Mouse (Mus musculus) urinary bladder, postnatal 25 days (tissue): ENCODE data around the gene Gm14496.
"Not testable (repeated sequence)": the region's sequence is repeated elsewhere in the genome, so short reads cannot be mapped to it uniquely, and the experiment has no call there.

ENCODE experiments used
- DNase-seq: peaks from one replicate; pipeline ENCODE4 v3.0.0; 2022; ENCODE audit warnings: low spot score

Gene Gm14496

DNA sequence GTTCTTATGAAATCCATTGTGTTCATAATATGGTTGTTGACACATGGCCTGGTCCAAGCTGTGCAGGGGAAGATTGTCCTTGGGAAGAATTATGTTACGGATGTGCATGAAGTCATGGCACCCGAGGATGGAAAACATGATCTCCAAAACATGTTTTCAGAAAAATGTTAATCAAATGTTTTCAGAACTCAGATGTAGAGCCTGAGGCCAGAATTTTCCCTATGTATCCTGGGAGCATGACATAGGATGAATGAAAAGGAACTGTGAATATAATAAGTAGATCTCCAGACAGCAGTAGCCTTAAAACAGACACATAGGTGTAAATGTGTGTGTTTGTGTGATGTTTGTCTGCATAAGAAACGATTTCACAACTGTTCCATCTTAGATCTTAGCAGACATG, at the start of gene Gm14496:
Gene Gm14496, plus strand, starts transcription at position 301 of the 400 bp plus-strand sequence.
- DNase-seq: no peak

GRCm38 (mm10) chr2:181952747-181953680, 37.9 kb upstream of the Gm14496 start:
- not testable (repeated sequence) for DNase-seq

DNA sequence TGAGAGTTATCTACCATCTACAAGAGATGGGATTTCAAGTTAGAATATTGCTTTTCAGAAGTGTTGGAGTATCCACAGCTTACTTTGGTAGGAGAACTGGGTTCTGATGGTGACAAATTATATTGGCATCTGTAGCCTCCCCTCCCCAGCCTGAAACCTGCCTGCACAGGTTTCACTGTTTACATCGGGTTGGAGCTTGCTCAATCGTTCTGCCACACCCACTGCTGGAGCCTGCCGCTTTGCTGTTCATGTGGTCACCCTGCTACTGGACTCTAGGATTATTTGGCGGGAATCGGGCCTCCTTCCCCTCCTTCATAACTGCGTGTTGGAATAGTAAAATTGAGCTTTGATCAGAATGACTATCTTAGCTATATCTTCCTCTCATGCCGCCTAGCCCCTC, 22.5 kb upstream of the Gm14496 start:
- no peak for DNase-seq

- no peak for DNase-seq
Measured at GRCm38 (mm10) chr2:181969187-181969586, 21.7 kb upstream of the Gm14496 start.

DNA sequence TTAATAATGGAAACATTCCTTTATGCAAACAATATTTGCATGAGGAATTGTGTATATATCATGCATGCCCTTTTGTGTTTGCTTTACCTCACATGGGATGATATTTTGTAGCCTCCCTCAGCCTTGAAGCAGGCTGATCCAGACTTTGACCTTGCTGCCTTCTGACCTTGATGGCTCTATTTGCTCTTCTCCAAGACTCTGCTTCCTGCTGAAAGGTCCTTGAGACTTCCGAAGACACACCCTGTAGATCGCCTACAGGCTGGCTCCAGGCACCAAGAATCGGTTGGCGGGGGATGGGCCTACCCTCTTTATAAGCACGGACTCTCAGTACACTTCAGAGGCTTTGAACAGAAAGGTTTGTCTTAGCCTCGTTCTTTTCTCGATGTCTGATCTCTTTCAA, 9.0 kb upstream of the Gm14496 start:
- not testable (repeated sequence) for DNase-seq
